Mouse (Mus musculus) heart, postnatal 0 days (tissue): ENCODE results near the gene Jakmip3. TPM values are rescaled to one million over a fixed set of nuclear protein-coding genes. Genes with fewer than 3 reads are reported as not detected.

Source experiments
- ATAC-seq: fragments of 200-750 bp; cut with Nextera tagmentation; 2 replicates; pipeline ENCODE4 v1.8.0; 2017; ENCODE audit warnings: low read depth, moderate number of reproducible peaks, moderate library complexity; ENCODE audit not compliant: insufficient read depth
- DNase-seq: peaks from one replicate; pipeline ENCODE4 v3.0.0-alpha.2; 2016; ENCODE audit warnings: low spot score
- H3K27ac ChIP-seq: fragments of 300-500 bp; sonication (generic); 2 replicates; pipeline ENCODE4 v1.5.1; 2014; ENCODE audit warnings: low read depth, mild to moderate bottlenecking
- H3K27me3 ChIP-seq: fragments of 300-500 bp; sonication (generic); 2 replicates; pipeline ENCODE4 v1.6.1; 2014; ENCODE audit warnings: low read length, mixed read lengths; ENCODE audit not compliant: control insufficient read depth, insufficient read depth
- H3K36me3 ChIP-seq: fragments of 300-500 bp; sonication (generic); replicated peaks from 2 replicates; pipeline ENCODE4 v1.6.1; 2014; ENCODE audit warnings: low read length, mixed read lengths; ENCODE audit not compliant: control insufficient read depth, insufficient read depth
- H3K4me1 ChIP-seq: fragments of 300-500 bp; sonication (generic); 2 replicates; pipeline ENCODE4 v1.6.1; 2014; ENCODE audit warnings: antibody characterized with exemption; ENCODE audit not compliant: control insufficient read depth, insufficient read depth
- H3K4me2 ChIP-seq: fragments of 300-500 bp; sonication (generic); 2 replicates; pipeline ENCODE4 v1.6.1; 2014; ENCODE audit warnings: low read depth, mild to moderate bottlenecking, low read length, moderate library complexity
- H3K4me3 ChIP-seq: fragments of 300-500 bp; sonication (generic); 2 replicates; pipeline ENCODE4 v1.5.1; 2014; ENCODE audit warnings: low read depth, low read length
- H3K9ac ChIP-seq: fragments of 300-500 bp; sonication (generic); replicated peaks from 2 replicates; pipeline ENCODE4 v1.6.1; 2014; ENCODE audit warnings: low read depth, low read length, mixed read lengths
- H3K9me3 ChIP-seq: fragments of 300-500 bp; sonication (generic); replicated peaks from 2 replicates; pipeline ENCODE4 v1.6.1; 2016; ENCODE audit warnings: low read length; ENCODE audit not compliant: control insufficient read depth
- CTCF ChIP-seq: IDR thresholded peaks from 2 replicates; pipeline ENCODE4 v1.5.1; 2016; ENCODE audit warnings: antibody characterized with exemption, control low read depth, low read depth
- EP300 ChIP-seq: IDR thresholded peaks from 2 replicates; pipeline ENCODE4 v1.6.1; 2016; ENCODE audit warnings: antibody characterized with exemption, low read depth
- WGBS: fragments of 180-500 bp; shearing (Covaris S2); extraction: QIAGEN DNeasy Blood & Tissue Kit; methylation state at CpG from one replicate; pipeline ENCODE4 v1.1.7; 2014; 5-methylcytosine and 5-hydroxymethylcytosine counted together
- polyA plus RNA-seq: library from polyadenylated mRNA; unstranded; fragments of >200 nt; fragmentation: Nextera tagmentation; extraction: Ambion mirVana; gene quantifications from 2 replicates; pipeline ENCODE4 v1.2.1, GENCODE M21; 2015
- total RNA-seq: library from RNA; depleted of rRNA; stranded (reverse); fragments of >200 nt; gene quantifications from 2 replicates; pipeline ENCODE4 v1.2.3, GENCODE M21; 2014; ENCODE audit warnings: low replicate concordance

Gene Jakmip3
- total and polyA plus RNA-seq, 2 experiments from 2014 or later, result not detected

GRCm38 (mm10) chr7:139017249-139017903, 76.8 kb downstream of the Jakmip3 start:
- H3K4me3 ChIP-seq, result no peak overlapping the region
- TF ChIP-seq EP300, result no peak
- no peak for TF ChIP-seq CTCF
- H3K27ac ChIP-seq, result no peak overlapping the region
- H3K4me1 ChIP-seq, result no peaks in the 10 kb centered on the region
- ATAC-seq (no peak), DNase-seq (no peak)
- no peaks in the 10 kb centered on the region for H3K36me3 ChIP-seq
- H3K9me3 ChIP-seq, result no peaks in the 10 kb centered on the region
- WGBS, result 73% methylated on average over 15 of the region's 15 CpGs
- no peak overlapping the region for H3K4me2 ChIP-seq
- H3K27me3 ChIP-seq, result no peaks in the 10 kb centered on the region
- H3K9ac ChIP-seq, result no peak overlapping the region

- Histone ChIP-seq H3K4me1 (no peaks in the 10 kb centered on the region), H3K27ac (no peak overlapping the region), H3K27me3 (no peaks in the 10 kb centered on the region), H3K9me3 (no peaks in the 10 kb centered on the region), H3K36me3 (no peaks in the 10 kb centered on the region), H3K4me3 (no peak overlapping the region), H3K9ac (no peak overlapping the region), H3K4me2 (no peak overlapping the region)
- 14% methylated on average over 14 of the region's 20 CpGs for WGBS
- TF ChIP-seq EP300, result no peak
- no peak for DNase-seq
- ATAC-seq, result no peak
Observed at GRCm38 (mm10) chr7:139020884-139021283, 80.4 kb downstream of the Jakmip3 start.

DNA sequence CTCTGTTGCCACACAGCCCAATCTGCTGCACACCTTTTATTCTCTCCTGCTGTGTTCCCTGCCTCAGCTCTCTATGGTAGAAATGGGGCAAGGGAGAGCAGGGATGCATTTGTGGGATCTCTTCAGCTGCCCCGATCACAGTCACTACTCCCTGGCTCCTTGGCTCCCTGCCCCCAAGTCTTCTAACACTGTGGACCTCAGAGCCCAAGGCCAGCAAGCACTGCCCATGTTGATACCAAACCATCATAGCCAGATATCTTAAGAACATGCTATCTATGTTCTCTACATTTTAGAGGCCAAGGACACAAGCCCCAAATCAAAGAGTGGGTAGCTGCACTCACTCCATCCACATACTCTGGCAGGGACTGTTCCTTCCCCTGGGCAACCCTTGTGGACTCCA, 80.8 kb downstream of the Jakmip3 start:
- Histone ChIP-seq H3K4me3 (no peak overlapping the region), H3K27ac (no peak overlapping the region), H3K4me2 (no peak overlapping the region), H3K4me1 (no peaks in the 10 kb centered on the region), H3K27me3 (no peaks in the 10 kb centered on the region), H3K36me3 (no peaks in the 10 kb centered on the region), H3K9me3 (no peaks in the 10 kb centered on the region), H3K9ac (no peak overlapping the region)
- 38% methylated on average over 1 of the region's 1 CpGs for WGBS
- ATAC-seq (no peak), DNase-seq (no peak)
- TF ChIP-seq CTCF, result no peak
- no peak for TF ChIP-seq EP300

- no peak overlapping the region for H3K9ac ChIP-seq
- TF ChIP-seq EP300 (no peak), CTCF (no peak)
- H3K4me3 ChIP-seq, result no peak overlapping the region
- no peaks in the 10 kb centered on the region for H3K27me3 ChIP-seq
- WGBS, result 23% methylated on average over 5 of the region's 5 CpGs
- H3K4me1 ChIP-seq, result no peaks in the 10 kb centered on the region
- no peaks in the 10 kb centered on the region for H3K36me3 ChIP-seq
- no peak for ATAC-seq
- DNase-seq, result no peak
- H3K4me2 ChIP-seq, result no peak overlapping the region
- H3K9me3 ChIP-seq, result no peaks in the 10 kb centered on the region
- H3K27ac ChIP-seq, result no peak overlapping the region
Observed at GRCm38 (mm10) chr7:139027136-139027535, 86.6 kb downstream of the Jakmip3 start.

GRCm38 (mm10) chr7:139031215-139031614, 90.7 kb downstream of the Jakmip3 start:
- TF ChIP-seq CTCF (no peak), EP300 (no peak)
- no peak overlapping the region for H3K9ac ChIP-seq
- H3K36me3 ChIP-seq, result no peaks in the 10 kb centered on the region
- no peaks in the 10 kb centered on the region for H3K9me3 ChIP-seq
- no peak overlapping the region for H3K4me2 ChIP-seq
- ATAC-seq (no peak), DNase-seq (no peak)
- H3K27ac ChIP-seq, result no peak overlapping the region
- 89% methylated on average over 4 of the region's 4 CpGs for WGBS
- H3K4me1 ChIP-seq, result no peaks in the 10 kb centered on the region
- no peak overlapping the region for H3K4me3 ChIP-seq
- no peaks in the 10 kb centered on the region for H3K27me3 ChIP-seq

DNA sequence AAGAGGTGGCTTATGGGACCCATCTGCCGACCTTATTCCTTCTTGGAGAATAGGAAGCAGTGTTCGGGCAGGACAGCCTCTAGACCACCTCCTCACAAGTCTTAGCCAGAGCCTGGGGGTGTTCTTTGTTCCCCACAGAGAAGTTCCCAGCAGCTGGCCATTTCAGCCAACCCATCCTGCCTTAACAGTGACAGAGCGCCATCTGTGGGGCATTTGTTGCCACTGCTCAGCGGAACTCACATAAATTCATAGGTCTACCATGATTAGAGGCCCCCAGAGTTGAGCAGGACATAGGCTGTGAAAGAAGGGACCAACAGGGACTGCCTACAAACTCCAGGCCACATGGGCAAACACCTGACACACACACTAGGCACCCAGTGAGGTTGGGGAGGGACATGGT, 122.9 kb downstream of the Jakmip3 start:
- Histone ChIP-seq H3K9ac (no peak overlapping the region), H3K4me2 (no peak overlapping the region), H3K27ac (no peak overlapping the region), H3K27me3 (no peaks in the 10 kb centered on the region), H3K4me1 (no peaks in the 10 kb centered on the region), H3K36me3 (no peaks in the 10 kb centered on the region), H3K4me3 (no peak overlapping the region), H3K9me3 (no peaks in the 10 kb centered on the region)
- WGBS, result 50% methylated on average over 4 of the region's 4 CpGs
- TF ChIP-seq EP300 (no peak), CTCF (peak; percentile 15; the same call in 1 of the 2 replicates)
- ATAC-seq (no peak), DNase-seq (no peak)
